Mouse (Mus musculus) brain, embryonic 14.5 days (tissue): ENCODE results near the gene Znrf2.

Experiments used
- CTCF ChIP-seq: fragments of 200-500 bp; IDR thresholded peaks from 2 replicates; pipeline ENCODE4 v1.5.1; 2012; ENCODE audit warnings: inconsistent platforms, mild to moderate bottlenecking, moderate library complexity, borderline replicate concordance; ENCODE audit not compliant: insufficient read depth, insufficient read length; ENCODE audit errors: extremely low read depth
- POLR2A ChIP-seq: fragments of 200-500 bp; IDR thresholded peaks from 2 replicates; pipeline ENCODE4 v1.6.1; 2012; ENCODE audit warnings: mild to moderate bottlenecking, inconsistent platforms, borderline replicate concordance; ENCODE audit not compliant: poor library complexity, insufficient read depth, insufficient read length, severe bottlenecking; ENCODE audit errors: extremely low read depth

DNA sequence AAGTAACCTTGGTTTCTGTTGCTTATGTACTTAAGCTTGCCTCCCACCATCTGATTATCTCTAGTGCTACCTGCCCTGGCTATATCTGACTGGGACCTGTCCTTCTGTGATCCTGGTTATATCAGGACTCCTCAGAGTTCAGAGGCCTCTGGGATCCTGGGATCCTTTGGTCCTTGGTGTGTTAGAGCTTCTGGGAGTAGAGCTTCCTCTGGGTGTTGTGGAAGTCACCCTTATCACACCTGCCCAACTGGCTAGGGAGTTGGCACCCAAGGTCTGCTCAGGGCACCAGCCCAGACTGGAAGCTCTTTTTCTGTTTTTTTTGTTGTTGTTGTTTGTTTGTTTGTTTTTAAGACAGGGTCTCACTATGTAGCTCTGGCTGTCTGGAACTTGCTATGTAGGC lies 43.5 kb downstream of the Znrf2 start:
- no peak for TF ChIP-seq CTCF
- TF ChIP-seq POLR2A = no peak
